Mouse (Mus musculus): ENCODE measurements around the gene Timp4. TPM values are rescaled to one million over a fixed set of nuclear protein-coding genes. Genes with fewer than 3 reads are reported as not detected.
A peak's percentile ranks its signal among the peaks of the same experiment; 100 is the strongest.

Timp4 gene
- 0.18 and 0.41 TPM in 2 replicates for polyA plus RNA-seq (2014; fragmentation: Nextera tagmentation; extraction: Ambion mirVana)

- no peak within 1 kb of the TSS for H3K9ac ChIP-seq (ENCODE audit: low read length)
- no peaks in the 10 kb centered on the region for H3K27me3 ChIP-seq (ENCODE audit: control insufficient read depth, insufficient read depth, low read length)
- no peak within 1 kb of the TSS for H3K27ac ChIP-seq (ENCODE audit: low read depth, low read length)
- H3K36me3 ChIP-seq (ENCODE audit: control insufficient read depth, insufficient read depth, low read length), result no peaks in the 10 kb centered on the region
- H3K9me3 ChIP-seq (ENCODE audit: control insufficient read depth, low read length), result no peaks in the 10 kb centered on the region
- 21% methylated on average over 8 of the region's 10 CpGs for WGBS
- H3K4me1 ChIP-seq (ENCODE audit: control insufficient read depth, insufficient read depth, low read length), result peaks cover 5% of the 10 kb centered on the region; the same call in 1 of the 2 replicates
- H3K4me3 ChIP-seq (ENCODE audit: low read depth, low read length), result no peak within 1 kb of the TSS
- ATAC-seq (ENCODE audit: insufficient read depth, low FRiP score, low TSS enrichment) (no peak), DNase-seq (ENCODE audit: low spot score) (no peak)
- H3K4me2 ChIP-seq (ENCODE audit: low read depth), result peak within 1 kb of the TSS; percentile 24; the same call in 1 of the 2 replicates
Measured at GRCm38 (mm10) chr6:115252099-115252873, at the start of gene Timp4. Timp4 (minus strand) TSS chr6:115252205.

DNA sequence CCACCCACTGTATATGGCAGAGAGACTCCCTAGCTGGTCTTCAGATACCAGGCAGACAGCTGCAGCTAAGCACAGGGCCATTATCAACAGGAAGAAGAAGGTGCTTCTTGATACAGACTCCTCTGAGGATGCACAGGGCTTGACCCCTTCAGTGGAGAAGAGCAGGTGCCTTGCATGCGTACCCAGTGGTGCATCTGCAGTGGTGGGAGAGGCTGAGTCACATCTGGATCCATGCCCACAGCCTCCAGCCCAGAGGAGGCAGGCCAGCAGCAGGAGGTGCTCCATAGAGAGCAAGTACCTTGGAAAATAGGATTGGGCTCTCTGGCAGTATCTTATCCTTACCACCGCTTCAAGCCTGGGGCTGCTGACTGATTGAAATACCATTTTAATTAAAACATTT, 41.9 kb upstream of the Timp4 start:
- Histone ChIP-seq H3K4me1 (ENCODE audit: control insufficient read depth, insufficient read depth, low read length) (no peaks in the 10 kb centered on the region), H3K9ac (ENCODE audit: low read length) (no peak overlapping the region), H3K27ac (ENCODE audit: low read depth, low read length) (no peak overlapping the region), H3K36me3 (ENCODE audit: control insufficient read depth, insufficient read depth, low read length) (no peaks in the 10 kb centered on the region), H3K27me3 (ENCODE audit: control insufficient read depth, insufficient read depth, low read length) (no peaks in the 10 kb centered on the region), H3K4me3 (ENCODE audit: low read depth, low read length) (no peak overlapping the region), H3K9me3 (ENCODE audit: control insufficient read depth, low read length) (no peaks in the 10 kb centered on the region), H3K4me2 (ENCODE audit: low read depth) (no peak overlapping the region)
- no peak for DNase-seq (ENCODE audit: low spot score)
- ATAC-seq (ENCODE audit: insufficient read depth, low FRiP score, low TSS enrichment), result no peak
- WGBS, result 91% methylated on average over 2 of the region's 2 CpGs

DNA sequence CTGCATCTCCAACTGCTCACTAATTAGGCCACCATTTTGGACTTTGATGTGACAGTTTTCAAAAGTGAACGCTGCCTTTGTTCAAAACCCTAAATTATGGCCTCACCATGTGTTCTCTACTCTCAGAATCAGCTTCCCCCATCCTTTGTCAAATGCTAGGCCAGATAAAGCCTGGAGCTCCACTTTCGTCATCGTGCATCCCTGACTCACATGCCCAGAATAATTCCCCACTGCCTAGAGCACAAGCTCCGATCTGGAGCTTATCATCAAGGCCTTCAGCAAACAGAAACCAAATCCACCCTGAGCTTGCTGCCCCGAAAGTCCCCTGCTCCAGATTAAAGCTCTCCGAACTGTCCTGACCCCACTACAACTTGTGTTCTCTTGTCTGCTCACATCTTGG, 40.6 kb upstream of the Timp4 start:
- Histone ChIP-seq H3K36me3 (ENCODE audit: control insufficient read depth, insufficient read depth, low read length) (no peaks in the 10 kb centered on the region), H3K9ac (ENCODE audit: low read length) (no peak overlapping the region), H3K27ac (ENCODE audit: low read depth, low read length) (no peak overlapping the region), H3K9me3 (ENCODE audit: control insufficient read depth, low read length) (no peaks in the 10 kb centered on the region), H3K4me1 (ENCODE audit: control insufficient read depth, insufficient read depth, low read length) (no peaks in the 10 kb centered on the region), H3K4me3 (ENCODE audit: low read depth, low read length) (no peak overlapping the region), H3K27me3 (ENCODE audit: control insufficient read depth, insufficient read depth, low read length) (no peaks in the 10 kb centered on the region), H3K4me2 (ENCODE audit: low read depth) (no peak overlapping the region)
- ATAC-seq (ENCODE audit: insufficient read depth, low FRiP score, low TSS enrichment) (no peak), DNase-seq (ENCODE audit: low spot score) (no peak)
- WGBS, result 71% methylated on average over 6 of the region's 6 CpGs

- Histone ChIP-seq H3K9me3 (ENCODE audit: control insufficient read depth, low read length) (no peaks in the 10 kb centered on the region), H3K36me3 (ENCODE audit: control insufficient read depth, insufficient read depth, low read length) (no peaks in the 10 kb centered on the region), H3K9ac (ENCODE audit: low read length) (no peak overlapping the region), H3K4me2 (ENCODE audit: low read depth) (no peak overlapping the region), H3K4me1 (ENCODE audit: control insufficient read depth, insufficient read depth, low read length) (no peaks in the 10 kb centered on the region), H3K4me3 (ENCODE audit: low read depth, low read length) (no peak overlapping the region), H3K27ac (ENCODE audit: low read depth, low read length) (no peak overlapping the region), H3K27me3 (ENCODE audit: control insufficient read depth, insufficient read depth, low read length) (no peaks in the 10 kb centered on the region)
- no peak for DNase-seq (ENCODE audit: low spot score)
- WGBS, result 90% methylated on average over 6 of the region's 6 CpGs
- ATAC-seq (ENCODE audit: insufficient read depth, low FRiP score, low TSS enrichment), result no peak
Measured at GRCm38 (mm10) chr6:115291823-115292222, 39.8 kb upstream of the Timp4 start.

DNA sequence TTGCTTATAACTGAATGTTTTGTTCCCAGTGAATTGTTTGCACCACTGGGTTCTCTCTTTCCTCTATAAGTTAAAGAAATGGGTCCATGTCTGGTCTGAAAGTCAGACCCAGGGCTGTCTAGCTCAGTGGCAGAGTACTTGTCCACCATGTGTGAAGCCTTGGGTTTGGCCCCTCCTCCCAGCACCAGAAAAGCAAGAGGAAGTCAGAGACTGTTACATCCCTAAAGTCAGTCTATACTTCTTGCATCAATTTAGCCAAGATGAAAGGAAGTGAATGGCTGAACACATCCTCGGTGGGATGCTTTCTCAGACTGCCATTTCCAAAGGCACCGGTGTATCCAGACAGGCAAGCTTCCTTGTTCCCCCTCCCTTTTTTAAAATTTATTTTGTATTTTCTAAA, 39.1 kb upstream of the Timp4 start:
- WGBS, result 88% methylated on average over 2 of the region's 2 CpGs
- H3K4me3 ChIP-seq (ENCODE audit: low read depth, low read length), result no peak overlapping the region
- H3K4me2 ChIP-seq (ENCODE audit: low read depth), result no peak overlapping the region
- ATAC-seq (ENCODE audit: insufficient read depth, low FRiP score, low TSS enrichment) (no peak), DNase-seq (ENCODE audit: low spot score) (no peak)
- H3K36me3 ChIP-seq (ENCODE audit: control insufficient read depth, insufficient read depth, low read length), result no peaks in the 10 kb centered on the region
- H3K4me1 ChIP-seq (ENCODE audit: control insufficient read depth, insufficient read depth, low read length), result no peaks in the 10 kb centered on the region
- H3K27ac ChIP-seq (ENCODE audit: low read depth, low read length), result no peak overlapping the region
- H3K9ac ChIP-seq (ENCODE audit: low read length), result no peak overlapping the region
- H3K9me3 ChIP-seq (ENCODE audit: control insufficient read depth, low read length), result no peaks in the 10 kb centered on the region
- H3K27me3 ChIP-seq (ENCODE audit: control insufficient read depth, insufficient read depth, low read length), result no peaks in the 10 kb centered on the region

- 76% methylated on average over 5 of the region's 5 CpGs for WGBS
Measured at GRCm38 (mm10) chr6:115290561-115290960, 38.6 kb upstream of the Timp4 start.

DNA sequence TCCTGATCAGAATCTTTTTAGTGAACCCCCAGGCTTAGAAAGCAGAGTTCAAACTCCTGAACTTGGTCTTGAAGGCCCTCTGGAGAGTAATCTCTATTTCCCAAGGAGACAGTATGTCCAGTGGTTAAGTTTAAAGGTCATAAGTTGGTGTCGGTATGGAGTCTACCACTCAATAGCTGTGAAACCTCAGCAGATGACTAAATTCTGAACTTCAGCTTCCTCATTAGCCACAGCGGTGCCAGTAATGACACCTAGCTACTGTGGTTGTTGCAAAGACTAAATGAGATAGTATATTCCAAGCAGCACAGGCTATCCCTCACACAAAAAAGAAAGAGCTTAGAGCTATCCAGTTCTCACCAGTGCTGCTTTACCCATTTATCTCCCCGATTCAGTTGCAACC, 36.2 kb upstream of the Timp4 start:
- H3K4me3 ChIP-seq (ENCODE audit: low read depth, low read length), result no peak overlapping the region
- H3K4me1 ChIP-seq (ENCODE audit: control insufficient read depth, insufficient read depth, low read length), result no peaks in the 10 kb centered on the region

More at GRCm38 (mm10) chr6:115290561-115290960, 38.6 kb upstream of the Timp4 start:
- ATAC-seq (ENCODE audit: insufficient read depth, low FRiP score, low TSS enrichment) (no peak), DNase-seq (ENCODE audit: low spot score) (no peak)
- no peak overlapping the region for H3K9ac ChIP-seq (ENCODE audit: low read length)
- H3K27me3 ChIP-seq (ENCODE audit: control insufficient read depth, insufficient read depth, low read length), result no peaks in the 10 kb centered on the region
- no peak overlapping the region for H3K27ac ChIP-seq (ENCODE audit: low read depth, low read length)
- H3K4me3 ChIP-seq (ENCODE audit: low read depth, low read length), result no peak overlapping the region
- no peaks in the 10 kb centered on the region for H3K4me1 ChIP-seq (ENCODE audit: control insufficient read depth, insufficient read depth, low read length)
- no peak overlapping the region for H3K4me2 ChIP-seq (ENCODE audit: low read depth)
- no peaks in the 10 kb centered on the region for H3K9me3 ChIP-seq (ENCODE audit: control insufficient read depth, low read length)
- H3K36me3 ChIP-seq (ENCODE audit: control insufficient read depth, insufficient read depth, low read length), result no peaks in the 10 kb centered on the region

DNA sequence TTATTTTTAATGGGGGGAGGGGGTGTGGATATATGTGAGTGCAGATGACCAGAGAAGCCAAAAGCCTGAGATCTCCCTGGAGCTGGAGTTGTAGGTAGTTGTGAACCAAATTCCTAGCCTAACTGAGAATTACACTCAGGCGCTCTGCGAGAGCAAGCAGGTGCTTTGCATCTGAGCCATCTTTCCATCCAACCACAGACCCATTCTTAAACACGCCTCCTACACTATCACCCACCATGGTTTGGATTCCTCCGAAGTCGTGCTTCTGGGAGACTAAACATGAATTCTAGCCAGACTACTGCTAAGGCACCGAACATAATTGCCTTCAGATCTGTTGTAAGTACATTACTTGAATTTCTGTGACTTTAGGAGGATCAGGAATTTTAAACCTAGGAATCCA, 34.4 kb upstream of the Timp4 start:
- Histone ChIP-seq H3K4me1 (ENCODE audit: control insufficient read depth, insufficient read depth, low read length) (no peaks in the 10 kb centered on the region), H3K4me3 (ENCODE audit: low read depth, low read length) (no peak overlapping the region), H3K36me3 (ENCODE audit: control insufficient read depth, insufficient read depth, low read length) (no peaks in the 10 kb centered on the region), H3K9me3 (ENCODE audit: control insufficient read depth, low read length) (no peaks in the 10 kb centered on the region), H3K27ac (ENCODE audit: low read depth, low read length) (no peak overlapping the region), H3K9ac (ENCODE audit: low read length) (no peak overlapping the region), H3K4me2 (ENCODE audit: low read depth) (no peak overlapping the region), H3K27me3 (ENCODE audit: control insufficient read depth, insufficient read depth, low read length) (no peaks in the 10 kb centered on the region)
- DNase-seq (ENCODE audit: low spot score) (no peak), ATAC-seq (ENCODE audit: insufficient read depth, low FRiP score, low TSS enrichment) (no peak)
- WGBS, result 89% methylated on average over 6 of the region's 6 CpGs

More for the DNA sequence above, 36.2 kb upstream of the Timp4 start:
- WGBS, result 90% methylated on average over 3 of the region's 3 CpGs
- Histone ChIP-seq H3K9me3 (ENCODE audit: control insufficient read depth, low read length) (no peaks in the 10 kb centered on the region), H3K27ac (ENCODE audit: low read depth, low read length) (no peak overlapping the region), H3K9ac (ENCODE audit: low read length) (no peak overlapping the region), H3K36me3 (ENCODE audit: control insufficient read depth, insufficient read depth, low read length) (no peaks in the 10 kb centered on the region), H3K27me3 (ENCODE audit: control insufficient read depth, insufficient read depth, low read length) (no peaks in the 10 kb centered on the region), H3K4me2 (ENCODE audit: low read depth) (no peak overlapping the region)
- DNase-seq (ENCODE audit: low spot score) (no peak), ATAC-seq (ENCODE audit: insufficient read depth, low FRiP score, low TSS enrichment) (no peak)

GRCm38 (mm10) chr6:115284153-115284552, 32.1 kb upstream of the Timp4 start:
- Histone ChIP-seq H3K4me3 (ENCODE audit: low read depth, low read length) (no peak overlapping the region), H3K9me3 (ENCODE audit: control insufficient read depth, low read length) (no peaks in the 10 kb centered on the region), H3K27me3 (ENCODE audit: control insufficient read depth, insufficient read depth, low read length) (no peaks in the 10 kb centered on the region), H3K36me3 (ENCODE audit: control insufficient read depth, insufficient read depth, low read length) (no peaks in the 10 kb centered on the region), H3K27ac (ENCODE audit: low read depth, low read length) (no peak overlapping the region), H3K9ac (ENCODE audit: low read length) (no peak overlapping the region), H3K4me1 (ENCODE audit: control insufficient read depth, insufficient read depth, low read length) (no peaks in the 10 kb centered on the region), H3K4me2 (ENCODE audit: low read depth) (no peak overlapping the region)
- DNase-seq (ENCODE audit: low spot score) (no peak), ATAC-seq (ENCODE audit: insufficient read depth, low FRiP score, low TSS enrichment) (no peak)
- 95% methylated on average over 2 of the region's 2 CpGs for WGBS

All from neural tube, embryonic 11.5 days (tissue).